Mouse (Mus musculus): Measurements from ENCODE around the gene Cxcl5.
"Not testable (repeated sequence)": the region's sequence is repeated elsewhere in the genome, so short reads cannot be mapped to it uniquely, and the experiment has no call there.

Cxcl5 gene

GRCm38 (mm10) chr5:90785659-90786588 lies 26.8 kb downstream of the Cxcl5 start, which contains the start of gene Cxcl3:
TSS of gene Cxcl3 (plus strand) at chr5:90786103.
- peak; percentile 77 for DNase-seq (ENCODE audit: low spot score)

GRCm38 (mm10) chr5:90788114-90788513 lies 29.0 kb downstream of the Cxcl5 start:
- DNase-seq (ENCODE audit: low spot score) = no peak

- no peak for DNase-seq (ENCODE audit: low spot score)
Measured at GRCm38 (mm10) chr5:90789306-90790073, 30.3 kb downstream of the Cxcl5 start.

GRCm38 (mm10) chr5:90790074-90790502 lies 30.9 kb downstream of the Cxcl5 start:
- peak; percentile 42 for DNase-seq (ENCODE audit: low spot score)

DNA sequence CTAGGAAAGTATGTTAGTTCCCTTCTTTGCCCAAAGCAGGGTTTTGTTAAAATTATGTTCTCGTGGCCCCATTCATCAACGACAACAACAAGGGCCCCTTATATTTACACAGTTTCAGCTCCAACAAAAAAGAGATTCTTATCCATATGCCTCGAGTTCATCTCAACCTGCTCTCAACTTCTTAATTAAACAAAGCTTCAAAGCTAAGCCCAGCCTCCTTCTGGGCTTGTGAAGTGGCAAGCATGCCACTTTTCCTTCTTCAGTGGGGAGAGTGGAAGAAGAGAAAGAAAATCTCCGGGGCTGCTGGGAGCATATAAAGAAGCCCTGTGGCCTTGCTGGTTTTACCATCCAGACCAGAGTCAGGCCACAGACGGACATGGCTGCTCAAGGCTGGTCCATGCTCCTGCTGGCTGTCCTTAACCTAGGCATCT lies 35.0 kb downstream of the Cxcl5 start, which contains the start of gene Cxcl15:
Gene Cxcl15 (plus strand): TSS at position 340 of the 431 bp plus-strand sequence.
- no peak for DNase-seq (ENCODE audit: low spot score)

- DNase-seq (ENCODE audit: low spot score) = not testable (repeated sequence)
Measured at GRCm38 (mm10) chr5:90795392-90795791, 36.2 kb downstream of the Cxcl5 start.

DNA sequence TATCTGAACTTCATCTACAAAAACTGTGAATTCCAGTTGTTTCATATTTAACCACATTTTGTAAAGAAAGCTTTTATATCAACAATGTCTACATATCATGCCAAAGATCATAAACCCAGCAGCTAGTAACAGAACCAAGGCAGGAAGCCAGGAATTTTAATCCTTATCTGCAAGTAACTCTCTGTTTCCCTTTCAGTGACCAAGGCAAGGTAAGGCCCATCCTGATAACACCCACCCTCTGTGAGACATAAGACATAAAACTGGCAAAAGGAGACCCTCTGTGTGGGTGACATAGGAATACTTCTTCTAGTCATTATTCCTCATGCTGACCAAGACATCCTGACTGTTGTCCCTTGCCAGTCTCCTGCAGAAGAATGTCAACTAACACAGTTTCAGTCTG lies 45.4 kb downstream of the Cxcl5 start:
- DNase-seq (ENCODE audit: low spot score) = no peak

DNA sequence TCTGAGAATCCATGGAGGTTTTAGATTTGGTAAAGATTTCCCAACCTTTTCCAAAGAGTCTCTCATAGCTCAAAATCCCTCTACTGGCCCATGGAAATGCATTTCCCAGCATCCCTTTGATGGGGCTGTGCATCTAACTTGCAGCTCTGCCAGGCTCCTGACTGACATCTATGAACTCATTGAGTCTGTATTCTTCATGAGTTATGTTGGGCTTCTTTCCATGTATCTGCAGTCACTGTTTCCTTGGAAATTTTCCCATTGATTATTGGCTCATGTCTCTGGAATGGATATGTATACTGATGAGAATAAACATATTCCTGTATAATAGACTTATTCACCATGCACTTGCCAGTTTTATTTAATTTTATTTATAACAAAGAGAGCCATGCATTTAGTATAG lies 46.9 kb downstream of the Cxcl5 start:
- DNase-seq (ENCODE audit: low spot score) = no peak

- no peak for DNase-seq (ENCODE audit: low spot score)
Measured at GRCm38 (mm10) chr5:90807176-90807950, 48.2 kb downstream of the Cxcl5 start.

Measured in embryo, embryonic 10.5 days (tissue).